Mouse (Mus musculus) spleen, adult 2 months (tissue): Measurements from ENCODE around the gene Slc25a14.

ENCODE experiments used
- CTCF ChIP-seq: fragments of 200-500 bp; IDR thresholded peaks from 2 replicates; pipeline ENCODE4 v1.5.1; 2011; ENCODE audit warnings: mild to moderate bottlenecking, inconsistent platforms; ENCODE audit not compliant: insufficient read depth, insufficient read length, insufficient replicate concordance; ENCODE audit errors: extremely low read depth
- POLR2A ChIP-seq: fragments of 200-500 bp; IDR thresholded peaks from 2 replicates; pipeline ENCODE4 v1.6.1; 2011; ENCODE audit warnings: low read depth, low read length, inconsistent platforms

GRCm38 (mm10) chrX:48694460-48694859 lies 71.2 kb downstream of the Slc25a14 start:
- TF ChIP-seq CTCF (no peak), POLR2A (no peak)
